Mouse (Mus musculus) layer of hippocampus, adult 11-12 months (tissue): ENCODE measurements around the gene Ifi213.
"Not testable (repeated sequence)": the region's sequence is repeated elsewhere in the genome, so short reads cannot be mapped to it uniquely, and the experiment has no call there.

Experiments used
- DNase-seq: peaks from one replicate; pipeline ENCODE4 v3.0.0; 2022; ENCODE audit warnings: low spot score

Gene Ifi213

DNA sequence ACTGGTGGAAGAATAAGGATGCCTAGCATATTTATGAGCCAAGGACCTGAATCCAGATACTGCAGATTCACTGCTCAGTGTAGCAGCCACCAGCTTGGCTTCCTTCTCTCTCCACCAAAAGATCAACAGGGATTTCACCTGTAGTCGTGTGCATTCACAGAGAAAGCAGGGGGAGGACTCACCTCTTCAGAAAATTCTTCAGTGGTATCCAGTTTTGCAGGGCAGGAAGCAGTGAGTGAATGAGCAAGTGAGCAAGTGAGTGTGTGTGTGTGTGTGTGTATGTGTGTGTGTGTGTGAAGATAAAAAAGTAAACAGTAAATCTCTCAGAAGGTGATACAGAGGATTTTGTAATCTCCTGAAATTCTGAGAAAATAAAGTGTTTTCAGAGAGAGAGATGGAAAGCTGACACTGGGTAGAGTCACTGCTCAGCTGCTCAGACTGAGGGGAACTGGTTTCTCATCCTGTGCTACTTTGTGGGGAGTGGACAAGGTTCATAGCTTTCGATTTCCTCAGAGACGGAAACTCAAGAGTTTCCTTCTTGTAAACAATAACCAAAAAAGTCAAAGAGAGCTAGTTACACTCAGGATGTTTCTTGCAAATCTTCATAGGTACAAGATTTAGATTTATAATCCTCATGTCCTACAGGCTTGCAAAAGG lies at the start of gene Ifi213:
Gene Ifi213, minus strand, starts transcription at position 437 of the 657 bp plus-strand sequence.
- DNase-seq = not testable (repeated sequence)

DNA sequence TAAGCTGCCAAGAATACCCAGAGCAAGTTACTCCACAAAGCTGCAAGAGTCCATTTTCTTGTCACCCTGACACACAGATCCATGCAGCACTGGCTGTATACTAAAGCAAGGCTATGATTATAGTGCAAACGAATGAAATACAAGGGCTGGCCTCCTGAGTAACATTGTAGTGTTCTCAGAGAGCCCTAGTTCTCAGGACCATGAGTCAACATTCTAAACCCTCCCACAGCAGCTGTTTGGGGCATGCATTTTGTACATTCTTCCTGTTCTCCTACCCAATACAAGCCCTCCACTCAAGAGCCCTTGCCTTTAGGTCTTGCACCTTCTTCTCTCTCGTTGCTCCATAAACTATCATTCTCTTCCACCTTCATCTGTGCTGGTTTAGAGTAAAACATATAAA lies 46.3 kb upstream of the Ifi213 start:
- no peak for DNase-seq

DNA sequence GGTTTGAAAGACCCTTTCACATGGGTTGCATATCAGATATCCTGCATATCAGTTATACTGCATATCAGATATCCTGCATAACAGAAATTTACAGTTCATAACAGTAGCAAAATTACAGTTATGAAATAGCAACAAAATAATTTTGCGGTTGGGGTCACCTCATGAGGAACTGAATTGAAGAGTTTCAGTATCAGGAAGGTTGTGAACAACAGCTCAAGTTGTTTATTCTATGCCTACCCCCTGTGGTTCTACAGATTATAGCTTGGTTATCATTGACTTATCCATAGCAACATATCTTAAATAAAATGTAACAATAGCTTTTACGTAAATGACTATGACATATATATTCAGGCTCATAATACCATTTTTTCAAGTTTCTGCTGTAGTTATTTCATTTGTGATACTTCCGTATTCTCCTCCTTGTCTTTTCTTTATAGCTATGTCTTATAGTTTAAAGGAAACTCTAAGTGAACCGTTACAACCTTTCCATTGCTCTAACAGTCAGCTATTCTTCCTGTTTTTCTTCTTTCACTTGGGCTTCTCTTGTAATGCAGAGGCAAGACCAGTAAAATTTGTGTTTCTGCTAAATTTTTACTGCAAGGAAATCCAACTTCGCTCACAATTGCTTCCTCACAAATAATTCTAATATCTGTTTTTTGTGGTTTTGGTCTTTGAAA lies 35.0 kb upstream of the Ifi213 start:
- DNase-seq = no peak

DNA sequence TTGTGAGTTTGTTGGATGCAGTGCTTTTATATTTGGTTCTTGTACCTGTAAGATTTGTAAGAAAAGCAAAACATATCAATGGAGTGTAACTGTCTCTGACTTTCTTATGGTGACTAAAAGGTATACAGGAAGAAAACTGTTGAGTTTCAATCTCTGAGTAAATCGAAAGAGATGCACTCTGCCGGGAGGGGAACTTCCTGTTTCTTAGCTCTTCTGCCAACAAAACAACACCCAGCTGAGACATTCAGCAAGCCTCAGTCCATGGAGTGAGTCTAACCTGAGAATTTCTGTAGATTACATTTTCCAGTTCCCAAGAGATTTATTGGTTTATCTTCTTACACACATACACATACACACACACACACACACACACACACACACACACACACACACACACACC lies 31.5 kb upstream of the Ifi213 start, which contains the start of gene Ifi209:
Gene Ifi209, plus strand, starts transcription at position 296 of the 400 bp plus-strand sequence.
- not testable (repeated sequence) for DNase-seq

DNA sequence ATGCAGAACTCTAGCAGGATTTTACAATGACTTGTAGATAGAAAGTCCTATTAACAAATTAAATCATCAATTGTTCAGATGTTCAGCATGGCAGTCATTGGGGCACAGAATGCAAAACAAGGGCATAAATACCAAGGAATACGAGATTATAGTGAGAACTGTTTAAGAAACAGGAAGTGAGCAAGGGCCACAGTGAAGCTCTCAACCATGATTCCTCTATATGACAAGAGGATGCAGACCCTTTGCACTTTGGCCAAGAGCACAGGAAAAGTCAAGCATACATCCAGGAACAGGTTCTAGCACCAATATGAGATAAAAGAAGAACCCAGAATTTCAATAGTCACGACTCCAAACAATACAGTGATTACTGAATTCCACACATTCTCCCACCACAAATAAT lies 27.6 kb upstream of the Ifi213 start:
- DNase-seq = no peak

DNA sequence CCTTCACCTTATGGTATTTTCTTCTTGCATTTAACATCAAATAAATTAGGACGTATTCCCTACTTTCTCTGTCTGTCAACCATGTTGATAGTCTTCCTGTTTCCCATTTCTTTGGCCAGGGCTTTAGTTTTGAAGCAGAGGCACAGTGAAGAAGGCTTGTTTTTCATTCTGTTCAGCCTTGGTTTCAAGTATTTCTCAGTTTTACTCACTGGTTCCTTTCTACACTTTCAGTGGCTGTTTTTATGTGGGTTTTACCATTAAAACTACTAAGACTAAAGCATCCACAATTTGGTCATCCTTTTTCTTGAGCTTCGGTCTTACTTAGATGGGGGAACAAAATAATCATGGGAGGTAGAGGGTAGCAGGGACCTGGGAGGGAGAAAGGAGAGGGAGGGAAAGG lies 25.0 kb upstream of the Ifi213 start:
- DNase-seq = no peak

DNA sequence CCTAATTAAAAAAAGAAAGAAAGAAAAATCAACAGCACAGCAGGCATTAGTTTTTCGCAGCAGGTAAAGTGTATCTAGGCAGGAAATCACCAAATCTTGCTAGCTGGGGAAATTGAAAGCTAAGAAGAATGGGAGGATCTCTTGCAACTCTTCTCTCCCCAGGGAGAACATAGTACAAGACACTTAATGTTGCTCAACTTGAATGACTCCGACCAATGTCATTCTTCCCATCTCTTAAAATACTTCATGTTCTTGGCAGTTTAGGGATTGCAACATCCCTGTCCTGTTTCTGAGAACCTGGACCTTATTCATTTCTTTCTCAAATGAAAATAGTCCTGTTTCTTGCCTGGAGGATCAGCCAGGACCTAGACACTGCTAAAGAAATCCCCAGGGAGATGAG lies 23.1 kb upstream of the Ifi213 start:
- not testable (repeated sequence) for DNase-seq

DNA sequence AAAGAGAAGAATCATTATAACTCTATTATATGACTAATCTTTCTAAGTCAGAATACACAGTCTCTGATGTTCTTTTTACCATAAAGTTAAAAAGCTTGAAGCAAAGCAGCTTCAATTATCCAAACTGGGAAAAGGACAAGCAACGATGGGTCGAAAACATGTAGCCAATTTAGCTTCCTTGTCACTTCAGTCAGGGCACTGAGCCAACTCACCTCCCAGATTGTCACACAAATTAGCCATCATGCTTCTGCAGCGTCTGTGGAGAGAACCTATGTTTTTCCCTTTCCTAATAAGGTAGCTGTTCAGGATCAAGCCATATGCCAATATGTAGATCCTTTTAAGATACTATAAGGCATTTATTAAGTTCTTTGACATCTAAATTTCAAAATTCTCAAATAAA lies 11.2 kb upstream of the Ifi213 start:
- DNase-seq = not testable (repeated sequence)

DNA sequence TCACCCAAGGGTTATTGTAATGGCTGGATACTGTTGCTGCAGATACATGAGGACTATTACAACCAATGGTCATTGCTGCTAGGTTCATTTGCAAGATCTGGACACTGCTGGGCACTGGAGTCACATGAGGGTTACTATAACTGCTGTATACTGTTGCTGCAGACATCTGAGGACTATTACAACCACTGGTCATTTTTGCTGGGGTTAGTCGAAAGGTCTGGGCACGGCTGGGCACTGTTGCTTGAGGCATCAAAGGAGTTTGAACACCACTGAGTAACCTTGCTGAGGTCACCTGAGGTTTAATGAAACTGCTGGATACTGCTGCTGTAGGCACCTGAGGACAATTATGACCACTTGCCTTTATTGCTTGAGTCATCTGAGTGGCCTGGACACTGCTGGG lies 9.4 kb downstream of the Ifi213 start:
- not testable (repeated sequence) for DNase-seq

DNA sequence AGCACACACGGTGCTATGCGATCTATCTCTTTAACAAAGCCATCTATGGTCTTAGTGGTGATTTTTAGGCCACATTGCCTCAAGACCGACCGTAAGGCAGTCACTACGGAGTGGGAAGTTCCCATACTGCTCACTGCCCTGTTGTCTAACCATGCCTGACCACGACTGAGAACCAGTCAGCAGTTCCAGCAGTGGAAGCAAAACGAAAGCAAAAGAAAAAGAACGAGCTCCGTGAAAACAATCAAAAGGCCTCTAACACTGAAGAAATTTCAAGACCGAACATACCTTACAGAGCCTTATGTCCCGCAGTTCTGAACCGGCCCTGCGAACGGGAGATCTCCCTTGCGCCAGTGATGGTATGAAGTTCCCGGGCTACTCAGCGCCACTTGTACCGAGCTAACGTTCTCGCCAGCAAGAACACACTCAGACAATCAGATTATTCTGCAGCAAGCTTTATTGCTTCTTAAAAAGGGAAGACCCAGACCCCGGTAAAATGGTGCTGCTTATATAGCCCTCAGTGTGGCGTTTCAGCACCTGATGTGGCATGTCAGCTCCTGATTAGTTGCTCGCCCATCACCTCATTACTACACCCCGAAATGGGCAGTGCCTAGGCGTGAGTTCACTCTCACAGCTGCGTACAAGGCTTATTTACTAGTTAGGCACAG lies 19.0 kb downstream of the Ifi213 start:
- no peak for DNase-seq

DNA sequence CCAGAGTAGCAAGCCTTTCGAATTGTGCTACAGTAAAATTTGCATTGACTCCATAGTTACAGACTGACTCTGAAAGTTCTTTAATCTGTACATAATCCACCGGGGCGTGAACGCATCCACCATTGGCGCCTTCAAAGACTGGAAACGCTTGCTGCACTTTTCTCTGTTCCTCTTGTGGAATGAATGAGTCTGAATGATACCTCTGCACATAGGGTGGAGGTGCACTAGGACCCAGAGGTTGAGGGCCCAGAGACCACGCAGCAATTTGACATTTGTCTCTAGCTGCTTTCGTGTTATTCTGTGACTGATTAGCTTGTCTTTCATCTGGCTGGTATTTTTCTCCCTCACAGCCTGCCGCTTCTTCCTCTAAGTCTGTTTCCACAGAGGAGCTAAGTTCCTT lies 20.0 kb downstream of the Ifi213 start:
- no peak for DNase-seq

DNA sequence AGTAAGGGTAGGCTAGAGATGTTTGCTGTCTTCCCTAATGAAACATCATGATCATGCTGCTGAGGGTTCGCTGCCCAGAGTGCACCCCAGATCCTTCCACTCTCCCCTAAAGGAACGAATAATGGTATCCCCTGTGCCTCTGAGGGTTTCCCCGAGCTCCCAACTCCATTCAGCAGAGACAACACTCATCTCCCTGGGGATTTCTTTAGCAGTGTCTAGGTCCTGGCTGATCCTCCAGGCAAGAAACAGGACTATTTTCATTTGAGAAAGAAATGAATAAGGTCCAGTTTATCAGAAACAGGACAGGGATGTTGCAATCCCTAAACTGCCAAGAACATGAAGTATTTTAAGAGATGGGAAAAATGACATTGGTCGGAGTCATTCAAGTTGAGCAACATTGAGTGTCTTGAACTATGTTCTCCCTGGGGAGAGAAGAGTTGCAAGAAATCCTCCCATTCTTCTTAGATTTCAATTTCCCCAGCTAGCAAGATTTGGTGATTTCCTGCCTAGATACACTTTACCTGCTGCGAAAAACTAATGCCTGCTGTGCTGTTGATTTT lies 48.5 kb downstream of the Ifi213 start:
- DNase-seq = not testable (repeated sequence)

DNA sequence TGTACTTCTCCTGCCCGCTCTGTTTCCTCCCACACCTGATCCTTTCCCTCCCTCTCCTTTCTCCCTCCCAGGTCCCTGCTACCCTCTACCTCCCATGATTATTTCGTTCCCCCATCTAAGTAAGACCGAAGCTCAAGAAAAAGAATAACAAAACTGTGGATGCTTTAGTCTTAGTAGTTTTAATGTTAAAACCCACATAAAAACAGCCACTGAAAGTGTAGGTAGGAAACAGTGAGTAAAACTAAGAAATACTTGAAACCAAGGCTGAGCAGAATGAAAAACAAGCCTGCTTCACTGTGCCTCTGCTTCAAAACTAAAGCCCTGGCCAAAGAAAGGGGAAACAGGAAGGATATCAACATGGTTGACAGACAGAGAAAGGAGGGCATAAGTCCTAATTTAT lies 50.3 kb downstream of the Ifi213 start:
- not testable (repeated sequence) for DNase-seq

DNA sequence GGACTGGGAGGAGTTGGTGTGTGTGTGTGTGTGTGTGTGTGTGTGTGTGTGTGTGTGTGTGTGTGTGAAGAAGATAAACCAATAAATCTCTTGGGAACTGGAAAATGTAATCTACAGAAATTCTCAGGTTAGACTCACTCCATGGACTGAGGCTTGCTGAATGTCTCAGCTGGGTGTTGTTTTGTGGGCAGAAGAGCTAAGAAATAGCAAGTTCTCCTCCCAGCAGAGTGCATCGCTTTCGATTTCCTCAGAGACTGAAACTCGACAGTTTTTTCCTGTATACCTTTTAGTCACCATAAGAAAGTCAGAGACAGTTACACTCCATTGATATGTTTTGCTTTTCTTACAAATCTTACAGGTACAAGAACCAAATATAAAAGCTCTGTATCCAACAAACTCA lies 63.3 kb downstream of the Ifi213 start, which contains the start of gene Ifi214:
Gene Ifi214, minus strand, starts transcription at position 167 of the 400 bp plus-strand sequence.
- DNase-seq = not testable (repeated sequence)

DNA sequence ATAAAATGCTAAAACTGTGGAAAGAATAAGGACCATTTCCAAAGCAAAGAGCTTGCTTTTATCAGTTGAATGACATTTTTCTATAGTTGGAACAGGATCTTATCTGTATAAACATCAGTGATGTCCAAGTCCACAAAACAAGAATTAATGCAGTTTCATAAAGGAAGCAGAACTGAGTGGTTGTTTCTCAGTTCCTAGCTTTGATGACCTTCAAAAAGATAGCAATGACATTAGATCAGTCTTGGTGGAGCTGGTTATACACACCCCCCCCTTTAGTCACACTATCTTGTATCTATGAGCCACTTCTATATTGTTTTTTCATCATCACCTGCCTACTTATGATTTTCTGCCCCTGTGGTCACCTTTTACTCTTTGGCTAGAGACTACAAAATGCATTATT lies 77.6 kb downstream of the Ifi213 start:
- no peak for DNase-seq
